Mouse (Mus musculus): ENCODE measurements around the gene Ldb2.

DNA sequence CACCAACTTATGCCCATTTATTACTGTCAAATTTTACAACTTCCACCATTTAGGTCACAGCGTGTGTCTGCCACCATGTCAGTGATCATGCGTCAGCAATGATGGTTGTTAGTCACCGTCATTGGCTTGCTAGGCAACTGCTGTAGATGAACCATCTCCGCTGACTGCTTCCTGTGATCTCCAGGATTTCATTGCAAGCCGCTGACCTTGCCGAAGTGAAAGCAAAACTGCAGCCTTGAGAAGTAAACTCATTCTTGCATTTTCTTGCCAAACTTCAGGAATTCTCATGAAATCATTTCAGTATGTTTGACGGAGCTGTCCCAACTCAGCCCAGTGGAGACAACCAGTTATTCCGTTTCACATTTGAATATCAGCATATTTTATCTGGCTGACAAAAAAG is 247.4 kb downstream of the Ldb2 start:
- no peak for TF ChIP-seq CTCF (IDR thresholded peaks at IDR 0.05; ENCODE audit: low read depth, low read length)
- TF ChIP-seq POLR2A (IDR thresholded peaks at IDR 0.05; ENCODE audit: insufficient read depth, low read length): no peak
- TF ChIP-seq EP300 (IDR thresholded peaks at IDR 0.05; ENCODE audit: insufficient read depth, low read depth, low read length): no peak

Measured in ES-Bruce4 (cell line).